ENCODE assay signal across 1 mouse cellular context in the genomic region with DNA sequence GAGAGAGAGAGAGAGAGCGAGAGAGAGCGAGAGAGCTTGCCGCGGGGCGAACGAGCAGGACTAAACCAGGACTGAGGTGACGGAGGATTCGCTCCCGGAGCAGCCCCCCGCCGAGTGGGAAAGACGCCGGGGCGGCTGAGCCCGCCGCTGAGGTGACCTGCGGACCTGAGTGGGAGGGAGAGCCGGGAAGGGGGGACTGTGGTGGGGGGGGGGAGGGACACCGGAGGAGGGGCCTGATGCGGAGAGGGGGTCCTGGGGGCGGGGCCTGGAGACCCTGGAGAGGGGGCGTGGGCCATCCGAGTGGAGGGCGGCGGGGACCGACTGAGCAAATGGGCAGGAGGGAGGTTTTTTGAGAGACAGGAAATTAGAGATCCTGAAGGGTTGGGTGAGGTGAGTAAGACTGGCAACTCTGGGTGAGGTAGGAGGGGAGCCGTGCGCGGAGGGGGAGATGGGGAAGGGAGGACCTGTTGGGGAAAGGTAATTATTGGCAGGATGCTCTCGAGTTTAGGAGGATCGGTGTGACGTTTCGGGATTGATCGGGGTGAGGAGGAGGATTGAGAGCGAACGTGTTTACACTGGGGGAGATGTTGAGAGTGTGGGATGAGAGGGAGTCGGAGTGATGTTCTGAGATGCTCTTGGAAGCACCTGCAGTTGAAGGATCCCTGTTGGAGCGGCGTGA.
A peak's percentile ranks its signal among the peaks of the same experiment; 100 is the strongest.
TF ChIP-seq lines count a peak whose summit lies in the region.

No protein-coding gene starts in this region.

TF ChIP-seq in MEL, 35 proteins besides CTCF, POLR2A, EP300 and RAD21:
- TF ChIP-seq POLR2AphosphoS5 (IDR thresholded peaks at IDR 0.05; ENCODE audit: borderline replicate concordance, low read depth, low read length): no peak
- no peak for TF ChIP-seq SMC3 (IDR thresholded peaks at IDR 0.05; ENCODE audit: low read depth, low read length)
- peak; percentile 5; the same call in 1 of the 2 replicates for TF ChIP-seq HCFC1 (IDR thresholded peaks at IDR 0.05; ENCODE audit: low read depth, low read length)
- peak; percentile 47; the same call in 1 of the 2 replicates for TF ChIP-seq ZMIZ1 (IDR thresholded peaks at IDR 0.05; ENCODE audit: low read depth, low read length)
- no peak for TF ChIP-seq USF2 (IDR thresholded peaks at IDR 0.05; ENCODE audit: borderline replicate concordance in 1 of 2, insufficient read depth in 1 of 2, low read depth in 1 of 2, low read length in 2 of 2)
- TF ChIP-seq TAL1 (IDR thresholded peaks at IDR 0.05; ENCODE audit: low read length): no peak
- TF ChIP-seq TCF12 (IDR thresholded peaks at IDR 0.05; ENCODE audit: low read depth, low read length): 0 out of 2 replicates have a peak, but pooled peaks have one; percentile 1
- no peak; the same call in 1 of the 2 replicates for TF ChIP-seq MAZ (IDR thresholded peaks at IDR 0.05; ENCODE audit: low read depth, low read length)
- peak; percentile 13; the same call in 1 of the 2 replicates for TF ChIP-seq RCOR1 (IDR thresholded peaks at IDR 0.05; ENCODE audit: low read depth, low read length)
- 0 out of 2 replicates have a peak, but pooled peaks have one; percentile 24 for TF ChIP-seq MYC (IDR thresholded peaks at IDR 0.05; ENCODE audit: low read depth, low read length)
- peak; percentile 87 for TF ChIP-seq SIN3A (IDR thresholded peaks at IDR 0.05; ENCODE audit: low read length)
- TF ChIP-seq ELF1 (IDR thresholded peaks at IDR 0.05; ENCODE audit: low read depth, low read length): peak; percentile 48; the same call in 1 of the 2 replicates
- peak; percentile 99 for TF ChIP-seq JUND (IDR thresholded peaks at IDR 0.05; ENCODE audit: low read depth, low read length)
- 0 out of 2 replicates have a peak, but pooled peaks have one; percentile 1 for TF ChIP-seq CHD2 (IDR thresholded peaks at IDR 0.05; ENCODE audit: low read length)
- TF ChIP-seq MEF2A (IDR thresholded peaks at IDR 0.05; ENCODE audit: extremely low read depth, insufficient replicate concordance, low read depth, low read length, poor library complexity, severe bottlenecking): no peak
TF ChIP-seq in MEL: peak in this region for 9.
